In genomic region chr8:46741281-46741791, GRCm38 (mm10) we compare ENCODE assay signal across 8 mouse cellular contexts. TPM values are rescaled to one million over a fixed set of nuclear protein-coding genes. Genes with fewer than 3 reads are reported as not detected.
A peak's percentile ranks its signal among the peaks of the same experiment; 100 is the strongest.
DNase-seq lines count a peak whose midpoint lies in the region; ATAC-seq and TF ChIP-seq lines count a peak whose summit lies in the region.

No protein-coding gene starts in this region.

- H3K9ac ChIP-seq in embryonic facial prominence, embryonic 13.5 days, result peak overlapping the region; percentile 99
- H3K9ac ChIP-seq in heart, adult 2 months (ENCODE audit: low read depth, low read length), result peak overlapping the region; percentile 100
- peak overlapping the region; percentile 97 for H3K9ac ChIP-seq in midbrain, embryonic 16.5 days (ENCODE audit: low read depth, low read length)

- no peak for TF ChIP-seq CTCF in C2C12 (IDR thresholded peaks at IDR 0.05; ENCODE audit: control insufficient read depth, insufficient read depth, insufficient read length)
- TF ChIP-seq CTCF in heart, adult 2 months (IDR thresholded peaks at IDR 0.05), result 0 out of 2 replicates have a peak, but pooled peaks have one; percentile 14
- TF ChIP-seq CTCF in testis, adult 2 months (IDR thresholded peaks at IDR 0.05; ENCODE audit: control insufficient read depth, insufficient read depth, insufficient replicate concordance, low read depth, low read length), result no peak

- DNase-seq in ZHBTc4 (ENCODE audit: low read depth, low spot score) (peak; percentile 62), liver (peak; percentile 48)
- DNase-seq in heart, adult 2 months, result no peak
- peak; percentile 55 to 63 for DNase-seq in kidney, adult 8-10 months

- H3K4me2 ChIP-seq in embryonic facial prominence, embryonic 13.5 days, result peak overlapping the region; percentile 81
- peak overlapping the region; percentile 93 for H3K4me2 ChIP-seq in midbrain, embryonic 16.5 days (ENCODE audit: low read length)

- TF ChIP-seq POLR2A in heart, adult 2 months (IDR thresholded peaks at IDR 0.05; ENCODE audit: insufficient read depth, low read depth, low read length), result peak; percentile 53; the same call in 1 of the 2 replicates
- no peak for TF ChIP-seq POLR2A in testis, adult 2 months (IDR thresholded peaks at IDR 0.05; ENCODE audit: control insufficient read depth, low read depth, low read length)

- H3K27me3 ChIP-seq in C2C12 (ENCODE audit: control insufficient read depth, insufficient read depth, insufficient read length), result no peaks in the 10 kb centered on the region
- H3K27me3 ChIP-seq in embryonic facial prominence, embryonic 13.5 days, result no peaks in the 10 kb centered on the region
- no peaks in the 10 kb centered on the region for H3K27me3 ChIP-seq in heart, adult 2 months (ENCODE audit: control insufficient read depth, insufficient read depth, low read length)
- H3K27me3 ChIP-seq in midbrain, embryonic 16.5 days (ENCODE audit: control insufficient read depth, insufficient read depth, low read depth, low read length), result no peaks in the 10 kb centered on the region
- H3K27me3 ChIP-seq in testis, adult 2 months (ENCODE audit: control insufficient read depth, insufficient read depth, low read length), result no peaks in the 10 kb centered on the region

- peaks cover 26% of the 10 kb centered on the region for H3K4me1 ChIP-seq in embryonic facial prominence, embryonic 13.5 days
- peaks cover 17% of the 10 kb centered on the region for H3K4me1 ChIP-seq in heart, adult 2 months (ENCODE audit: control insufficient read depth, insufficient read depth, low read length)
- H3K4me1 ChIP-seq in midbrain, embryonic 16.5 days (ENCODE audit: control insufficient read depth, insufficient read depth, low read length), result peaks cover 5% of the 10 kb centered on the region
- peaks cover 8% of the 10 kb centered on the region for H3K4me1 ChIP-seq in testis, adult 2 months (ENCODE audit: control insufficient read depth, insufficient read depth, low read length)

- H3ac ChIP-seq in C2C12 (ENCODE audit: control insufficient read depth, insufficient read length, low read depth), result peak overlapping the region; percentile 89

- H3K79me3 ChIP-seq in C2C12 (ENCODE audit: low read depth), result peaks cover 62% of the 10 kb centered on the region

- H3K79me2 ChIP-seq in C2C12 (ENCODE audit: control insufficient read depth, insufficient read depth), result peaks cover 69% of the 10 kb centered on the region
- H3K79me2 ChIP-seq in heart, adult 2 months (replicated peaks; ENCODE audit: control insufficient read depth, insufficient read depth, low read length), result peaks cover 7% of the 10 kb centered on the region

- H3K9me3 ChIP-seq in embryonic facial prominence, embryonic 13.5 days, result peaks cover 3% of the 10 kb centered on the region; the same call in 1 of the 2 replicates
- no peaks in the 10 kb centered on the region for H3K9me3 ChIP-seq in midbrain, embryonic 16.5 days (replicated peaks; ENCODE audit: control insufficient read depth, low read length, poor library complexity, severe bottlenecking)

- no peak for TF ChIP-seq EP300 in heart, adult 2 months (IDR thresholded peaks at IDR 0.05; ENCODE audit: insufficient read depth, low read depth, low read length)

- no peak; the same call in none of the 2 replicates for ATAC-seq in embryonic facial prominence, embryonic 13.5 days (ENCODE audit: insufficient number of reproducible peaks, insufficient read depth, low FRiP score, low TSS enrichment, low read depth)
- peak; percentile 47 for ATAC-seq in midbrain, embryonic 16.5 days

- H3K27ac ChIP-seq in embryonic facial prominence, embryonic 13.5 days, result peak overlapping the region; percentile 93
- H3K27ac ChIP-seq in heart, adult 2 months, result peak overlapping the region; percentile 97
- peak overlapping the region; percentile 90 for H3K27ac ChIP-seq in midbrain, embryonic 16.5 days (ENCODE audit: low read length)
- peak overlapping the region; percentile 67 for H3K27ac ChIP-seq in testis, adult 2 months (ENCODE audit: control insufficient read depth, insufficient read depth, low read depth, low read length)

- WGBS in embryonic facial prominence, embryonic 13.5 days, result under 1% methylated on average over 28 of the region's 28 CpGs
- whole genome bisulfite sequencing in heart, adult 2 months, result under 1% methylated on average over 28 of the region's 28 CpGs
- under 1% methylated on average over 28 of the region's 28 CpGs for WGBS in midbrain, embryonic 16.5 days

- intact Hi-C loops in heart, adult 2 months (cut with DNase I), result loop anchor here (2.0 to 5.0 kb wide), 3 partner anchors 36 to 101 kb away; no protein-coding TSS in a partner anchor

- no peaks in the 10 kb centered on the region for H3K36me3 ChIP-seq in C2C12 (ENCODE audit: control insufficient read depth, insufficient read depth)
- H3K36me3 ChIP-seq in embryonic facial prominence, embryonic 13.5 days, result no peaks in the 10 kb centered on the region; the same call in 1 of the 2 replicates
- peaks cover 20% of the 10 kb centered on the region for H3K36me3 ChIP-seq in heart, adult 2 months (ENCODE audit: control insufficient read depth, insufficient read depth, low read length)
- no peaks in the 10 kb centered on the region for H3K36me3 ChIP-seq in midbrain, embryonic 16.5 days (ENCODE audit: control insufficient read depth, insufficient read depth, low read length)
- H3K36me3 ChIP-seq in testis, adult 2 months (ENCODE audit: control insufficient read depth, insufficient read depth, low read length), result no peaks in the 10 kb centered on the region

- H3K4me3 ChIP-seq in C2C12 (ENCODE audit: insufficient read depth, poor library complexity, severe bottlenecking), result peak overlapping the region; percentile 72
- H3K4me3 ChIP-seq in embryonic facial prominence, embryonic 13.5 days, result peak overlapping the region; percentile 96
- H3K4me3 ChIP-seq in heart, adult 2 months, result peak overlapping the region; percentile 95
- H3K4me3 ChIP-seq in midbrain, embryonic 16.5 days (ENCODE audit: low read depth, low read length), result peak overlapping the region; percentile 88
- peak overlapping the region; percentile 88 for H3K4me3 ChIP-seq in testis, adult 2 months (ENCODE audit: control insufficient read depth, low read depth, low read length)

TF ChIP-seq in C2C12, 6 proteins besides CTCF, POLR2A, EP300 and RAD21:
- TF ChIP-seq MYOD1 (IDR thresholded peaks at IDR 0.05; ENCODE audit: control insufficient read depth, insufficient read length, low read depth), result no peak

RNA-seq across cellular contexts. Expression of gene Irf2, which starts 1.8 kb away (rescaled TPM):
- polyA plus RNA-seq in C2C12 (2012; fragmentation: generic; extraction: Trizol), result 7.6 TPM
- polyA plus RNA-seq in embryonic facial prominence, embryonic 13.5 days (2015; fragmentation: Nextera tagmentation; extraction: Ambion mirVana), result 27.1 and 30.0 TPM in 2 replicates
- total RNA-seq in heart, adult 2 months (2021), result 10 to 100 TPM; 31.8 to 35.9 TPM
- polyA plus RNA-seq in heart, adult 2 months (2012; rRNA removed), result 10.3 TPM in 2 replicates
- 7.2 and 10.3 TPM in 2 replicates for polyA plus RNA-seq in midbrain, embryonic 16.5 days (2015; fragmentation: Nextera tagmentation; extraction: Ambion mirVana)
- 8.4 and 10.1 TPM in 2 replicates for polyA plus RNA-seq in testis, adult 2 months (2012; rRNA removed)

Comparison
In these comparisons a context has a peak if more than half of its experiments do, and no peak if none do; other contexts are left out.
1. DNase-seq: peak in ZHBTc4 (single experiment), kidney, adult 8-10 months (2 of 2) and liver (single experiment); none in heart, adult 2 months (0 of 2).
2. Peak in every context shown above with its lines, with median percentiles within 50 percentile points of each other: H3K4me3 ChIP-seq, H3K27ac ChIP-seq and H3K9ac ChIP-seq.